ENCODE assay signal across 8 mouse cellular contexts in genomic region chr16:76899083-76899482, GRCm38 (mm10).
DNase-seq lines count a peak whose midpoint lies in the region; ATAC-seq and TF ChIP-seq lines count a peak whose summit lies in the region.

No protein-coding gene starts in this region.

- H3K27me3 ChIP-seq in G1E (ENCODE audit: insufficient read depth, low read length): 0 out of 2 replicates have a peak, but pooled peaks cover 2% of the 10 kb centered on the region
- no peaks in the 10 kb centered on the region for H3K27me3 ChIP-seq in forebrain, embryonic 16.5 days (replicated peaks; ENCODE audit: control insufficient read depth, insufficient read depth, low read length)
- H3K27me3 ChIP-seq in myocyte (ENCODE audit: control insufficient read depth, insufficient read depth, insufficient read length): no peaks in the 10 kb centered on the region

- H3ac ChIP-seq in myocyte (ENCODE audit: control insufficient read depth, insufficient read length): no peak overlapping the region

- H3K9me3 ChIP-seq in G1E (replicated peaks): no peaks in the 10 kb centered on the region
- no peaks in the 10 kb centered on the region for H3K9me3 ChIP-seq in forebrain, embryonic 16.5 days (ENCODE audit: control insufficient read depth, low read length)

- H3K36me3 ChIP-seq in G1E (replicated peaks) (no peaks in the 10 kb centered on the region), myocyte (ENCODE audit: control insufficient read depth, insufficient read depth) (no peaks in the 10 kb centered on the region)
- H3K36me3 ChIP-seq in forebrain, embryonic 16.5 days (ENCODE audit: control insufficient read depth, insufficient read depth): no peaks in the 10 kb centered on the region

- H3K9ac ChIP-seq in forebrain, embryonic 16.5 days (replicated peaks; ENCODE audit: low read depth, low read length): no peak overlapping the region

- no peak overlapping the region for H3K4me2 ChIP-seq in forebrain, embryonic 16.5 days (ENCODE audit: low read length)
- H3K4me2 ChIP-seq in myocyte (ENCODE audit: low read depth): peak overlapping the region; percentile 61

- TF ChIP-seq CTCF in G1E (IDR thresholded peaks at IDR 0.05; ENCODE audit: low read depth, low read length): peak; percentile 27

- no peaks in the 10 kb centered on the region for H3K79me2 ChIP-seq in myocyte (ENCODE audit: control insufficient read depth, insufficient read depth)

- H3K4me1 ChIP-seq in G1E (ENCODE audit: insufficient read depth, low read depth, low read length): no peaks in the 10 kb centered on the region
- H3K4me1 ChIP-seq in forebrain, embryonic 16.5 days (replicated peaks; ENCODE audit: control insufficient read depth, insufficient read depth, low read length): no peaks in the 10 kb centered on the region

- WGBS in forebrain, embryonic 16.5 days: 15% methylated on average over 7 of the region's 7 CpGs

- H3K27ac ChIP-seq in forebrain, embryonic 16.5 days (ENCODE audit: low read length): no peak overlapping the region

- H3K4me3 ChIP-seq in G1E (ENCODE audit: low read depth, low read length): no peak overlapping the region
- H3K4me3 ChIP-seq in forebrain, embryonic 16.5 days (replicated peaks; ENCODE audit: low read length): no peak overlapping the region
- no peak overlapping the region for H3K4me3 ChIP-seq in myocyte

- ATAC-seq in G1E (ENCODE audit: extremely low read depth, insufficient number of reproducible peaks, low FRiP score, poor library complexity, severe bottlenecking): no peak
- ATAC-seq in forebrain, embryonic 16.5 days: 0 out of 2 replicates have a peak, but pooled peaks have one; percentile 28

- peak; percentile 20 to 39 for DNase-seq in cerebellum, adult 18-20 months
- no peak for DNase-seq in cerebellum, adult 9-11 months
- DNase-seq in layer of hippocampus, postnatal 10 days (ENCODE audit: low spot score in 2 of 2): peak; percentile 25 to 54
- DNase-seq in layer of hippocampus, adult 9-11 months: no peak
- no peak for DNase-seq in G1E (ENCODE audit: low spot score)
- no peak for DNase-seq in spleen, adult 12 weeks (ENCODE audit: low spot score)

- TF ChIP-seq POLR2A in myocyte (IDR thresholded peaks at IDR 0.05; ENCODE audit: insufficient read length, low read depth): no peak

TF ChIP-seq in myocyte, 11 proteins besides CTCF, POLR2A, EP300 and RAD21:
- TF ChIP-seq SRF (IDR thresholded peaks at IDR 0.05; ENCODE audit: control insufficient read depth, insufficient read length, low read depth) (no peak), MYOD1 (IDR thresholded peaks at IDR 0.05; ENCODE audit: control insufficient read depth in 1 of 3, insufficient read length in 2 of 3, low read depth in 2 of 3) (no peak), MYOG (IDR thresholded peaks at IDR 0.05; ENCODE audit: control insufficient read depth in 1 of 3, insufficient read depth in 1 of 3, insufficient read length in 2 of 3, low read depth in 2 of 3) (no peak), MAX (IDR thresholded peaks at IDR 0.05; ENCODE audit: low read depth) (no peak), POLR2AphosphoS2 (IDR thresholded peaks at IDR 0.05; ENCODE audit: insufficient read length, low read depth) (no peak), TCF12 (IDR thresholded peaks at IDR 0.05; ENCODE audit: insufficient read depth, poor library complexity, severe bottlenecking) (no peak), USF1 (IDR thresholded peaks at IDR 0.05; ENCODE audit: low read depth) (no peak), E2F4 (IDR thresholded peaks at IDR 0.05; ENCODE audit: insufficient read depth) (no peak), CEBPB (IDR thresholded peaks at IDR 0.05; ENCODE audit: insufficient read depth, poor library complexity, severe bottlenecking) (no peak), REST (IDR thresholded peaks at IDR 0.05; ENCODE audit: insufficient read depth, insufficient read length) (no peak), TCF3 (IDR thresholded peaks at IDR 0.05; ENCODE audit: insufficient read length, low read depth) (no peak)

Comparison
In these comparisons a context has a peak if more than half of its experiments do, and no peak if none do; other contexts are left out.
1. DNase-seq: peak in cerebellum, adult 18-20 months (2 of 2) and layer of hippocampus, postnatal 10 days (2 of 2); none in cerebellum, adult 9-11 months (single experiment), layer of hippocampus, adult 9-11 months (single experiment), G1E (single experiment) and spleen, adult 12 weeks (single experiment).